Mouse (Mus musculus) heart, adult 8-10 months (tissue): ENCODE measurements around the gene Dirc2. TPM values are rescaled to one million over a fixed set of nuclear protein-coding genes. Genes with fewer than 3 reads are reported as not detected.

Experiments
- DNase-seq: peaks from one replicate; pipeline ENCODE4 v3.0.0; 2022; ENCODE audit warnings: low spot score
- total RNA-seq, 4 experiments: library from RNA; stranded (reverse); gene quantifications; 2 replicates each; pipeline ENCODE4 v1.2.4; 2022

Gene Dirc2
- total RNA-seq, 4 experiments from 2014 or later, result 52.1 to 60.6 (median 55.7) TPM

DNA sequence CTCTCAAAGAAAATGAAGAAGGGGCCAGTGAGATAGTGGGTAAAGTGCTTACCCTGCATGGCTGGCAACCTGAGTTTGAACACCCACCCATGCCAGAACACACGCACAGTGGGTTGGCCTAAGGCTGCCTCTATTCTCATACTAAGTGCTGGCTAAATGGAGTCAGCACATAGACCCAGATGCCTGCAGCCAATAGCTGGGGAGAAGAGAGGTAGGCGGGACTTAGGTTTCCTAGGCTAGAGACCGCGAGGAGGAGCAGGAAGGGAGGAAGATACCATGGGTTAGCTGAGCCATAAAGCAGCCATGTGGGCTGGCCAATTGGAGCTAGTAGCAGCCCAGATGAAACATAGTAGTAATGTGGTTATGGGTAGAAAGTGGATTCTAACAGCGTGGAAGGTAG lies 3.4 kb upstream of the Dirc2 start:
- no peak for DNase-seq

DNA sequence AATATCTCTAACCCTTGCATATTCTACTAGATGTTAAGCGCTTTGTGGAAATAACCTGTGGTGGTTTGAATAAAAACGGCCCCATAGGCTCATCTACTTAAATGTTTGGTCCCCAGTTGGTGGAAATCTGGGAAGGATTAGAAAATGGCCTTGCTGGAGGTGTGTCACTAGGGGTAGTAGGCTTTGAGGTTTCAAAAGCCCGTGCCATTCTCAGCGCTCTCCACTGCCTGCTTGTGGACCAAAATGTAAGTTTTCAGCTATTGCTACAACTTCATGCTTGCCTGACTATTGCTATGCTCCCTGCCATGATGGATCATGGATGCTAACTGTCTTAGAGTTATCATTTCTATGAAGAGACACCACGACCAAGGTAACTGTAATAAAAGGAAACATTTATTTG lies 2.5 kb upstream of the Dirc2 start:
- no peak for DNase-seq

DNA sequence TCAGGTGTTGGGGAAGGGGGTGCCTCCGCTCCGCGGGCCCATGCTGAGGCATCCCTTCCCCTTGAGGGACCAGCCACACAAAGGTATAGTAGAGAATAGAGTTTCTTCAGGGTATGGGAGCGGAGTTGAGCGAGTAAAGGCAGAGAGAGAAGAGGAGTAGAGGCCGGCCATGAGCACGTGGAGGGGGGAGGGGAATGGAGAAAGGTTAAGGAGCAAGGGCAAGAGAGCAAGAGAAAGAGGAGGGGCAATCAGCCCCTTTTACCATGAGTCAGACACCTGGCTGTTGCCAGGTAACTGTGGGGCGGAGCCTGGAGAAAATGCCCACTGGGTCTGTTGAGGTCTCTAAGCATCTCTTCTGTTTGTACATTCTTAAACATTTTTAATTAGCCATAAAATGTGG lies 2.0 kb upstream of the Dirc2 start:
- no peak for DNase-seq

DNA sequence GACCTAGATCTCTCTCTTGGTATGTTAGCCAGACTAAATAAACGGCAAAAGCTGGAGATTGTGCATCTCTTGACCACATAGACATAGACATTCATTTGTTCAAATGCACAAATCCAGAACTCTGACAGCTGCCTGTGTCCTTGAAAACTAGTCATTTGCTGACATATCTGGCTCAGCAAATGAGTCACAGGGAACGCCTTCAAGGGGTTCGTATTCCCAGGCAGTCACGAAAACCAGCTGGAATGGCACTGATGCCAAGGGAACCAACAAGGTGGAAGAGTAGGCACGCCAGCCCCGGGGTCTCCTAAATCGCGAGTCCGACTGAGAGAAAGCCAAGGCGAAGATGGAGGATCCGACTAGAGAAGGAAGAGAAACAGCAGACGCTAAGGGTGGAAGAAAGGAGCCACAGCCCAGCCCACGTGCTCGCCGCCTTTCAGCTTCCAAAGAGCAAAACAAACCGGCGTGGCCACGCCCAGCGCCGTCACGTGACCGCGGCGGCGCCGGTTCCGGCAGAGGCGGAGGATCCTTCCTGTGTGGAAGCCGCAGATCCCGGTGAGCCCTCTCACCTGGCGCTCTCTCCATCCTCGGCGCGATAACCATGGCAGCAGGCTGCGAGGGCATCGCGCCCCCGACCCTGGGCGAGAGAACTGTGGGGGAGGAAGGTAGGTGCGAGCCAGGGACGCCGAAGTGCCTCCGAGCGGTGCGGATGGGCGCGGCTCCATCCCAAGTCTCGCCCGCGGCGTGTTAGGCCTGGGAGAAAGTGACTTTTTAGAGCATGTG lies 912 bp upstream of the Dirc2 start, which contains the start of gene Hspbap1:
Hspbap1 (plus strand) TSS at position 498 of the 780 bp plus-strand sequence.
- DNase-seq, result peak; percentile 88

DNA sequence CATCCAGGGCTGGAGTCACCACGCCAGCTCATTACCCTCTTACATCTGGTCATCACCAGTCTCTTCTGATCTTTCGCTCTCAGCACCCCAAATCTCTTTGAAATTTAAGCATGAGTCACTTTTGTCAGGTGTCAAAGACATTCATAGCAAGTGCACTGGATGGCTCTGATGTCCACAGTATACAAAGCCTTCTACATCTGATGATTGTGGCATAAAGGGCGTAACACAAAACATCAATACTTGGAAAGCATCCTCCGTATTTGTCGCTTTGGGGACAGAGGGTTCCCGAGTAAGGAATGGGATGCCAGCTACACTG lies 729 bp downstream of the Dirc2 start:
- no peak for DNase-seq

DNA sequence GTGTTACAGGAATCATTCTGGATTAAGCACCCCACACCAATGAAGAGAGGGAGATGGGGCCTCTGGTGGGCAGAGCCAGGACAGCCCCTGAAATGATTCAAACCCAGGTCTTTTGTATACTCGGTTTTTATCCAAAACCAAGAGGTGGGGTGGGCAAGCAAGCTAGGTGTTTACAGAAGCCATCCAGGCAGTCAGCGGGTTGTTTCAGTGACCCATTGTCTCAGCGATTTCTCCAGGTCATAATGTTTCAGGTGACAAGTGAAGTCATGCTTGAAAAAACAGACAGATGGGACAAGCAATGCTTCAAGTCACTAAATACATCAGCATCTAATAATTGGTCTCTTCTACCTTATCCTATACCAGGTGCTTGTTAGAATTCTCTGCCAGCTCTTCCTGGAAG lies 2.8 kb downstream of the Dirc2 start:
- DNase-seq, result no peak

DNA sequence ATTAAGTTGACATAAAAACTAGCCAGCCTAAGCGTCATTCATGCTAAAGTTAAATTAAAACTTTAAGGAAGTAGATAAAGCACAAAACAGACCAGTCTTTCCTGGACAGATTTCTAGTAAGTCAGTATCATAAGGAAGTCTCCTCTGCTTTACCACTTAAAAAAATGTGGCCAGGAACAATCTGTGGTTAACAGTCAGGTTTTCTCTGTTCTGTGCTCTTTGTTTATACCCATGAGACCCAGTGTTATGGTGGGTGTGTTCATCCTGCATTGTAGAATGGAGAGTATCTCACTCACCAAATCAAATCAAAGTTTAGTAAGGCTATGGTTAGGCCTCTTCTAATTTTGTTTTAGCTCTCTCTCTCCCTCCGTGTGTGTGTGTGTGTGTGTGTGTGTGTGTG lies 3.7 kb downstream of the Dirc2 start:
- DNase-seq, result no peak

DNA sequence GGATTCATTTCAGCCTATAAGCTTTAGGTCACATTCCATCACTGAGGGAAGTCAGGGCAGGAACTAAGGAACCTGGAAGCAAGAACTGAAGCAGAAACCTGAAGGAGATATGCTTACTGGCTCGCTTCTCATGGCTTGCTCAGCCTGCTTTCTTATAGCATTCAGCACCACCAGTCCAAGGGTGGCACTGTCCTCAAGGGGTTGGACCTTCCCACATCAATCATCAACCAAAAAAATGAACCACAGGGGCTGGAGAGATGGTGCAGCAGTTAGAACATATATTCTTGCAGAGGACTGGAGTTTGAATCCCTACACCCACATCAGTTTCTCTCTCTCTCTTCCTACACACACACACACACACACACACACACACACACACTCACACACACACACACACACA lies 4.2 kb downstream of the Dirc2 start:
- DNase-seq, result no peak

DNA sequence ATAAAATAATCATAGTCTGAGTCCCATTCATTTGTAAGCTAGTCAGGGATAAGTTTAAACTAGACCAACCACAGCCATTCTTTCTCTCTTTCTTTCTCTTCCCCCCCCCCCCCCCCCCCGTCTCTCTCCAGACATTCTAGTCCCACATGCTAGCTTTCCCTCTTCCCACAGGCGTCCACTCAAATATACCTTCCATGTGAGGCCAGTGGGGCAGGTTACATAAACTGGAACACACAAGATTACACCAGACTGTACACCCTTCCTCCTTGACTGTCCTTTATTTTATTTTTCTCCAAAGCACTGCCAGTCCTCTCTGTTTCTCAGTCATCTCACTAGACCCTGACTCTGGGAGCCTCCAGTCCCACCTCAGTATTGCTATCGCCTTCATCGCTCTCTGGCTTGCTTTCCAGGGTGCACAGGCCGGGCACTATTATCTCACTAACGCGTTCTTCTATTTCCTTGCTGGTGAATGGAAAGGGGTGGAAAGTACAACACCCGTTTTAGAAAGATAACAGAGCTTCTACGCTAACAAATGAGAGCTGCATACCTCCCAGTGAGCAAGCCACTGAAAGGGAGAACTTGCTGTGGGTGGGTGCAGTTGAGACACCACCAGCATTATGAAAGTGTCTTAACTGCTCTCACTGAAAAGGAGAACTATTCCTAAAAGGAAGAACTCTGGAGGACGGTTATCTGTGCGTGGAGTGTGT lies 5.4 kb downstream of the Dirc2 start:
- DNase-seq, result no peak

DNA sequence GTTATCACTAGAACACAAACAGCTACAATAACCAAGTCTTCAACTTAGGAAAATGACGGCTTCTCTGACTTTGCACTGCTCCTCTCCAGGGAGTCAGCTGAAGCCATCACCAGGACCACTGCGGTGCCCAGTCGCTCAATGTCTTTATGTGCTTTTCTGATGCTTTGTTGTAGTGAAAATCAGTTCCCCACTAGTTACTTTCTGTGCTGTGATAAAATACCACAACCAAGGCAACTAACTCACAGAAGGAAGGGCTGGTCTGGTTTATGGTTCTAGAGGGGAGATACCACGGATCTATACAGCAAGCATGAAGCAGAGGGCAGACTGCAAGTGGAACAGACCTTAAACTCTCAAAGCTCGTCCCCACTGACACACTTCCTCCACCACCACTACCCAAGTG lies 9.8 kb downstream of the Dirc2 start:
- no peak for DNase-seq

DNA sequence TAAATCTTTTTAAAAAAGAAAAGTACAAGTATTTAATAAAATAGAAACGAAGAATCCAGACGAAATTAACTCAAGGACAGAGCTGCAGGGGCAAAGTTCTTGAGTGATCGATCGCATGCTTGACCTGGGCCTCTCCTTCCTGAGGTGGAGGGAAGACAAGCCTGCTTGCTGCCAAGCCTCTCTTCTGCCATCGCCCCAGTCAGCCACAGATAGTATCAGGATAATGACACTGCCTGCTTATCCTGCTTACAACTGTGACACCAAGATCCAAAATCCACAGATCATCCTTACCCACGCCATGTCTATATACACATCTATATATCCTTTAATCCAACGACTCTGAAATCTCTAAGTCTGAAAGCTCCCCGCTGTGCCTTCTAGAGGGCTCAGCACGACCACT lies 12.5 kb downstream of the Dirc2 start:
- no peak for DNase-seq

DNA sequence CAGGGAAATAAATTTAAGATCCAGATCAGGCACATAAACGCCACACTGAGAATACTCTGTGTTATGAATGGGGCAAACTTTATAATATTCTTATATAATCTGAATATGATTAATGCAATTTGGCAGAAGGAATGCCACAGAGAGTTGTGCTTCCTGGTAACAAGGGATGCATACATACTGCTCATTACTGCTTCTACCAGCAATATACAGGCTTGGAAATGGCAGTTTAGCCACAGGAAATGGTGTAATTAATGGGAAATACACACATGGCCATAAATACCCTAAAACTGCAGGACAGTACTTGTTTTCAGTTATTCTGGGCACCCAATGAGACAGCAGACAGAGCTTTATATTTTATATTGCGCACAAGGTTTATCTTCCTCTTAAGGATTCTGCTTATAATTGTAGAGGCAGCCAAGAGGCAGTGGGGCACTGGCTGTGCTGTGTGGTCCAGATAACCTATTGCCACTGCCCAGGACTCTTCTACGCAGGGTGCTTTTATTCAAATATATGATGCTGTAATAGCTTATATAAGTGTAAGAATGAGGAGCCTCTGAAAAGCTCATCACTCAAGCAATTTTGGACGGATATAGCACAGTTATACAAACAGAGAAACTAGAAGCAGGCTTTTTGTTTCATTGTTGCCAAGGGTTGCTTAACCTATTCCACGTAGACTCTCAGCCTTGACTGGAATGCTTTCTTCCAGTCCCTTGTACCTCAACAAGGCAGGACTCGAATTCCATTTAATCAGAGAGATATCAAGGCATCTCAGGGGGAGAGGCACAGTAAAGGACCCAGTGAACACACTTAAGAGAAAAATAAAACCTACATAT lies 13.4 kb downstream of the Dirc2 start:
- DNase-seq, result no peak

DNA sequence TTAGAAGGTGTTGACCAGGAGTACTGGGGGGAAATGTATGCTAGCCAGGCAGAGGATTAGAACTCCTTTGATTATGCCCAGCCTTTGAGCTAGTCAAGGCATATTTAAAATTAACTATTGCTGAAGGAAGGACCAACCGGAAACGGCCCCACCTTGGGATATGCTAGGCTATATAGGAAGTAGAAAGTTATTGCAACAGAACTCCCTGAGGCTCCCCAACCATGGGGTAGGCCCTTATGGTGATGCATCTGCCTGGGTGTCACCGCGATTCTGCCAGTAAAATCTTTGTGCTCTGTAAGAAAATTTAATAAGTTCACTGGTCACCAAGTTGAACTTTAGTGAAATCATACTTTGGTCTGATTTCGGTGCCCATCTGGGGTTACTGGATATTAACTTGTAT lies 15.2 kb downstream of the Dirc2 start:
- no peak for DNase-seq

DNA sequence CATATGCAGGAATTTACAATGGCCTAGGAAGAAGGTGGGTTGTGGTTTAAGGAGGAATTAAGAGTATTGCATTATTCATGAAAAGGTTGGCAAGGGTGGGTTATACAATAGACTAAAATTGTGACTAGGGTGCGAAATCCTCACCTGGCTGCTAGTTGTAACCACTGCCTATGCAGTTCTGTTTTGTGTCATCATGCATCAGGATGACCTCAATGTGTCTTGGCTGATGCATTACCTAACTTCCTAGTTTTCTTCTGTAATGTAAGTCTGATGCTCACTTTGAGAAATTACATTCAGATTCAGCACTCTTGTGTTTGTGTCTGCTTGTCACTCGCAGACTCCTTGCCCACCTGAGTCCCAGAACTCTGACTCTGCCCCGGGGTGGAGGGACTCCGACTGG lies 17.3 kb downstream of the Dirc2 start:
- DNase-seq, result no peak

DNA sequence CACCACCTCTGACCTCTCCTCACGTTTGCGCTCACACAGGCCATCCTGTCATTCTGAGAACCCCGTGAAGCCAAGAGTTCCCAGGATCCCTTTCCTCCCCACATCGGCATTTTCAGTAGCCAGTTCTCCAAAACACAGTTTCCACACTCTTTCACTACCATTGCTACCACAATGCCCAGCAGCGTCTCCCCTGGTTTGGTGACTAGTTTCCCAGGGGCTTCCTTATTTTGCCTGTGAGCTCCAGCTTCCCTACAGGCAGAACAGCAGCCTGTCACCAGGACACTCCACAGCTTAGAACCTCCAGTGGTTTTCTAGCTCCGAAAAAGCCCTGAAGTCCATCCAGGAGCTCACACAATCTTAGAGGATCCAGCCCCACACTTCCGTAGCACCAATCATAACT lies 19.8 kb downstream of the Dirc2 start:
- no peak for DNase-seq

DNA sequence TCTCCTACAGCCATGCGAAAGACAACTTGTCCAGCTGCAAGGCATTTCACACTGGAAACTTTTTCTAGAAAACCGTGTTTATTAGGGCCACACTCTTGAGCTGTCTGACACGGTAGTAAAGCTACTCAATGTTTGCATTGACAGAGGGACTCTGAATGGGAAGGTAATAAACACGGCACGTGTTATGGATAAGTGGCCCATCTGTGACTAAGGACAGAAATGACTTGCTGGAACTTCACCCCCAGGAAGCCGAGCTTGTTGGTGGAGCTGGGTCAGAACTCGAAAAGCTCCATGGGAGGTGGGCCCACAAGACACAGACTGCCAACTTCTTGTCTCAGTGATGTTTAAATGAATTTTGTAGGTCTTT lies 20.9 kb downstream of the Dirc2 start:
- DNase-seq, result no peak

DNA sequence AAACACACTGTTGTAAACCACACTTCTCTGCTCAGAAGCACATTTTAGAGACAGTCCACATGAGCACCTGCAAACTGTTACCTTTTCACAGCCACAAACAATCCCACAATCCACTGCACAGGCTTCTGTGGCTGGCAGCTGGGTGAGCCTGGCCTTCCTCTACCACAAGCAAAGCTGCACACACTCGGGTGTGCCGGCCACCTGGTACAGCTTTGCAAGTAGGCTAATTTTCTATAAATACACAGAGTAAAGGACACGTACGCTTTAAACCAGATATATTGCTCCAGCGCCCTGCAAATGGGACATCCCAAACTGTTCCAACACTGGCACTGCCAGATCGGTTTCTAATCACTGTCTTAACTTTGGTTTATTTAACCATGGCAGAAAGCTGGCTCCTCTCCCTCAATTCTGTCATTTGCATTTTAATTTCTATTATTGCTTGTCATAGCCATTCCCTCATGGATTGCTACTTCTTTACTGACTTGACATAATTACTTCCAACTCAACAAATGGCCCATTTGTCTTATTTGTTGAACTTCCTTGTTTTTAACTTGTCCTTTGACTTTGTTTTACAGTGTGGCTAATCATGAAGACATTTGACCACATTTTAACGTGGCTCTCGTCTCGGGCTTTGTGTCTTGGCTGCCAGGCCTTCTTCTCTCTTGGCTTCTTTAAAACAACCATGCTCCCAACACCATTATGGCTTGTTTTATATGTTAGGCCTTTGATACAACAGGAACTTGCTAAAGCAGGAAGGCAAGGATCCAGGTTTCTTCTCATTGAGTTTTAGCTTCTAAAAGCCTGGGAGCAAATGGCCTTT lies 21.5 kb downstream of the Dirc2 start:
- DNase-seq, result no peak

DNA sequence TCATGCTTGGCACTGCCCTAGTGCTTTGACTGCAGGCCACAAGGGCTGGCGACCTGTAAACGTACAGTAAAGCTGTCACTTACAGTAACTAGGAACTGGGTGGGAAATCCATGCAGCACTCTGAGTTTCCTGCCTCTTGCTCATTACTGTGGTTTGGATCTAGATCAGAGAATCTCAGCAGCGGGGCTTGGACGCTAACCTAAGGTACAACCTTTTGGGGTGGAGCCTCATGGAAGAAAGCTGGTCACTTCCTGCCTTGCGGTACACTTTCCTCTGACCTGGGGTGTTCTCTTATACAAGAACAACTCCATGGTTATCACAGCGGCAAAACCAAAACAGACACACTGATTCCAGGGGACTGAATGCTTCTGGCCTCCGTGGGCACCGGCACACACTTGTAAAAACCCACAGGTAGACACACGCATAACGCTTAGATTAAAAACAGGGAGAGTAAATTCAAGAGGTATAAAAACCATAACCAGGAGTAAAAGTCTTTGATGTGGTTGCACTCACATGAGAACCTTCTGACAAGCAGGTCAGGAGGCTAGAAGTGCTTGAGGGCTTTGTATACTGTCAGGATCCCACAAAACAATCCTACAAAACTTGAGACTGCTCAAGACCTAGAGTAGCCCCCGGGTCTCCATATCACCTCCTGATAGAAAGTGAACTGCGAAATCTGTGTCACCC lies 26.8 kb downstream of the Dirc2 start:
- DNase-seq, result no peak

DNA sequence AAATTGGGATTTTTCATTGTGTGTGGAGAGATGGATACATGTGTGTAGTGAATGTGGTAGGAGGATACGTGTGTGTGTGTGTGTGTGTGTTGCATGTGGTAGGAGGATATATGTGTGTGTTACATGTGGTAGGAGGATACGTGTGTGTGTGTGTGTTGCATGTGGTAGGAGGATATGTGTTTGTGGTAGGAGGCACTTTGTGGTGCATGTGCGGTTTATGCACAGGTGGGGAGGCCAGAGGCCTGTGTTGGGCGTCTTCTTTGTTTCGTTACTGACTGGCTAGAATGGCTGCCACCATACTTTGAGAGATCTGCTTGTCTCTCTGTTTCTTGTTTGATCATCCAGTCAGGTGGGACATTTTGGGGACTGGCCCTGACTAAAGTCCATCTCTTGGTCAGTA lies 27.5 kb downstream of the Dirc2 start:
- no peak for DNase-seq

DNA sequence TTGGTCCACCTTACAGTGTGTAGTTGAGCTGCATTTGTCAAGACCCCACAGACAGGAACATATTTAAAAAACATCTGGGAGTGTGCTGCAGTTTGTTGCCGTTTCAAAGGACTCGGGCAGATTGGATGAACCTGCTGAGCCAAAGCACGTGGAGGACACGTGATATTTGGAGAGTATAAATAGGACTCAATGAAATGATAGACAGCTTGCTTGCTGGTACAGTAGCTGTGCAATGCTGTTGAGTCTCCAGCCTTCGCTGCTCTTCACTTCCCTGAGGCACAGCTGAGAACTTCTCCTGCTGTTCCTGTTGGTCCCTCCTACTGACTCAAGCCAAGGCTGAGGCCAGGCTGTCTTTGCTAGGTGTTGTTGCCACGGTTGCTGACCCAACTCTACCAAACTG lies 28.2 kb downstream of the Dirc2 start:
- DNase-seq, result no peak

DNA sequence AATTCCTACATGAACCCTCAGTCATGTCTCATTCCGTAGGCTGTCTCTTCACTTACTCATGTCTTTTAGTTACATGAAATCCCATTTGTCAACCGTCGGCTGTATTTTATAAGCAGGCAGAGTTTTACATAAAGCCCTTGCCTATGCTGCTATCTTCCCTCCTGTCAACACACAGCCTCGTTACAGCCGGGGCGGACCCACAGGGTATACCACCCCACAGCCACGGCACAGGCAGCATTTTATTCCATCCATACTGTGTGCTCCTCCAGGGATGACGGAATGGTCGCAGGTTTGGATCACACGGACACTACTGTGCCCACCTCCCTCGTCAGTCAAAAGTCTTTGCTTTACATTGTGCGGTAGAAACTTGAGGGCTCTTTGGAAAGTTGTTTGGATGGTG lies 28.8 kb downstream of the Dirc2 start:
- DNase-seq, result no peak
